Mouse (Mus musculus): ENCODE results near the gene Olfr1061. TPM values are rescaled to one million over a fixed set of nuclear protein-coding genes. Genes with fewer than 3 reads are reported as not detected.
"Not testable (repeated sequence)": the region's sequence is repeated elsewhere in the genome, so short reads cannot be mapped to it uniquely, and the experiment has no call there.

Olfr1061 gene
- total RNA-seq (2018; cell fraction: chromatin; rRNA removed), result not detected
- not detected for total RNA-seq (2018; cell fraction: cytosol; rRNA removed)
- total RNA-seq (2018; cell fraction: nucleus; rRNA removed), result not detected
- polyA plus RNA-seq (2018), result not detected in 3 replicates

- no peak within 1 kb of the TSS for H3K4me3 ChIP-seq (ENCODE audit: inconsistent target)
- no peaks in the 10 kb centered on the region for H3K79me2 ChIP-seq (ENCODE audit: inconsistent target)
- 90% methylated on average over 1 of the region's 1 CpGs for WGBS (ENCODE audit: missing documents)
- no peaks in the 10 kb centered on the region for H3K36me3 ChIP-seq (ENCODE audit: inconsistent target)
- H3K27ac ChIP-seq, result no peak within 1 kb of the TSS
Observed at GRCm38 (mm10) chr2:86413950-86414349, at the start of gene Olfr1061. Olfr1061 (minus strand) TSS chr2:86414050.

- Histone ChIP-seq H3K79me2 (ENCODE audit: inconsistent target) (no peaks in the 10 kb centered on the region), H3K4me3 (ENCODE audit: inconsistent target) (no peak overlapping the region), H3K36me3 (ENCODE audit: inconsistent target) (no peaks in the 10 kb centered on the region), H3K27ac (no peak overlapping the region)
- WGBS (ENCODE audit: missing documents), result 67% methylated on average over 1 of the region's 1 CpGs
Observed at GRCm38 (mm10) chr2:86460434-86460833, 46.6 kb upstream of the Olfr1061 start.

- H3K79me2 ChIP-seq (ENCODE audit: inconsistent target), result no peaks in the 10 kb centered on the region
- WGBS (ENCODE audit: missing documents), result 93% methylated on average over 1 of the region's 1 CpGs
- no peak within 1 kb of the TSS for H3K4me3 ChIP-seq (ENCODE audit: inconsistent target)
- H3K36me3 ChIP-seq (ENCODE audit: inconsistent target), result no peaks in the 10 kb centered on the region
- H3K27ac ChIP-seq, result no peak within 1 kb of the TSS
Observed at GRCm38 (mm10) chr2:86456169-86456568, 42.3 kb upstream of the Olfr1061 start, which contains the start of gene Olfr1066. Olfr1066 (minus strand) TSS chr2:86456269.

GRCm38 (mm10) chr2:86450491-86450890 is 36.6 kb upstream of the Olfr1061 start, which contains the start of gene Olfr1065:
Olfr1065 (minus strand) TSS chr2:86450591.
- H3K36me3 ChIP-seq (ENCODE audit: inconsistent target); H3K79me2 ChIP-seq (ENCODE audit: inconsistent target); H3K4me3 ChIP-seq (ENCODE audit: inconsistent target); H3K27ac ChIP-seq: not testable (repeated sequence)
- no CpG with 5 or more reads among the region's 1 CpGs for WGBS (ENCODE audit: missing documents)

GRCm38 (mm10) chr2:86442101-86442500 is 28.3 kb upstream of the Olfr1061 start:
- not testable (repeated sequence) for H3K36me3 ChIP-seq (ENCODE audit: inconsistent target); H3K27ac ChIP-seq; H3K79me2 ChIP-seq (ENCODE audit: inconsistent target); H3K4me3 ChIP-seq (ENCODE audit: inconsistent target)
- 81% methylated on average over 1 of the region's 1 CpGs for WGBS (ENCODE audit: missing documents)

GRCm38 (mm10) chr2:86428511-86428910 is 14.7 kb upstream of the Olfr1061 start:
- H3K4me3 ChIP-seq (ENCODE audit: inconsistent target); H3K79me2 ChIP-seq (ENCODE audit: inconsistent target); H3K27ac ChIP-seq; H3K36me3 ChIP-seq (ENCODE audit: inconsistent target): not testable (repeated sequence)
- 65% methylated on average over 6 of the region's 8 CpGs for WGBS (ENCODE audit: missing documents)

- H3K36me3 ChIP-seq (ENCODE audit: inconsistent target); H3K27ac ChIP-seq; H3K79me2 ChIP-seq (ENCODE audit: inconsistent target); H3K4me3 ChIP-seq (ENCODE audit: inconsistent target): not testable (repeated sequence)
Observed at GRCm38 (mm10) chr2:86426649-86427048, 12.8 kb upstream of the Olfr1061 start, which contains the start of gene Olfr1062. Olfr1062 (minus strand) TSS chr2:86426749.

GRCm38 (mm10) chr2:86395114-86395513 is 18.7 kb downstream of the Olfr1061 start:
- Histone ChIP-seq H3K36me3 (ENCODE audit: inconsistent target) (no peaks in the 10 kb centered on the region), H3K4me3 (ENCODE audit: inconsistent target) (no peak overlapping the region), H3K79me2 (ENCODE audit: inconsistent target) (no peaks in the 10 kb centered on the region), H3K27ac (no peak overlapping the region)
- 60% methylated on average over 2 of the region's 2 CpGs for WGBS (ENCODE audit: missing documents)

- not testable (repeated sequence) for H3K79me2 ChIP-seq (ENCODE audit: inconsistent target); H3K4me3 ChIP-seq (ENCODE audit: inconsistent target); H3K36me3 ChIP-seq (ENCODE audit: inconsistent target); H3K27ac ChIP-seq
Observed at GRCm38 (mm10) chr2:86388461-86388860, 25.4 kb downstream of the Olfr1061 start, which contains the start of gene Olfr1058. Olfr1058 (minus strand) TSS chr2:86388561.

- Histone ChIP-seq H3K36me3 (ENCODE audit: inconsistent target) (no peaks in the 10 kb centered on the region), H3K4me3 (ENCODE audit: inconsistent target) (no peak within 1 kb of the TSS), H3K27ac (no peak within 1 kb of the TSS), H3K79me2 (ENCODE audit: inconsistent target) (no peaks in the 10 kb centered on the region)
Observed at GRCm38 (mm10) chr2:86378293-86378692, 35.6 kb downstream of the Olfr1061 start, which contains the start of gene Olfr1057. Olfr1057 (minus strand) TSS chr2:86378393.

- H3K36me3 ChIP-seq (ENCODE audit: inconsistent target); H3K27ac ChIP-seq; H3K79me2 ChIP-seq (ENCODE audit: inconsistent target); H3K4me3 ChIP-seq (ENCODE audit: inconsistent target): not testable (repeated sequence)
- WGBS (ENCODE audit: missing documents), result no CpG with 5 or more reads among the region's 6 CpGs
Observed at GRCm38 (mm10) chr2:86366342-86366741, 47.5 kb downstream of the Olfr1061 start.

Other genes with a start within 250 kb of the Olfr1061 start
- not detected in 3 replicates for gene Olfr1043, start 246.5 kb downstream of the Olfr1061 start, polyA plus RNA-seq (2018)
- not detected in 3 replicates for gene Olfr1044, start 236.2 kb downstream of the Olfr1061 start, polyA plus RNA-seq (2018)
- not detected in 3 replicates for gene Olfr52, start 228.4 kb downstream of the Olfr1061 start, polyA plus RNA-seq (2018)
- gene Olfr1045, start 211.0 kb downstream of the Olfr1061 start, polyA plus RNA-seq (2018), result not detected in 3 replicates
- gene Olfr1046, start 194.7 kb downstream of the Olfr1061 start, polyA plus RNA-seq (2018), result not detected in 3 replicates
- gene Olfr1047, start 182.6 kb downstream of the Olfr1061 start, polyA plus RNA-seq (2018), result not detected in 3 replicates
- not detected in 3 replicates for gene Olfr1048, start 173.8 kb downstream of the Olfr1061 start, polyA plus RNA-seq (2018)
- gene Olfr1049, start 155.7 kb downstream of the Olfr1061 start, polyA plus RNA-seq (2018), result not detected in 3 replicates
- gene Olfr1051, start 135.0 kb downstream of the Olfr1061 start, polyA plus RNA-seq (2018), result not detected in 3 replicates
- not detected in 3 replicates for gene Olfr1052, start 121.6 kb downstream of the Olfr1061 start, polyA plus RNA-seq (2018)
- not detected in 3 replicates for gene Olfr1053, start 98.8 kb downstream of the Olfr1061 start, polyA plus RNA-seq (2018)
- not detected in 3 replicates for gene Olfr1054, start 78.6 kb downstream of the Olfr1061 start, polyA plus RNA-seq (2018)
- not detected in 3 replicates for gene Olfr1055, start 63.8 kb downstream of the Olfr1061 start, polyA plus RNA-seq (2018)
- not detected in 3 replicates for gene Olfr1056, start 51.6 kb downstream of the Olfr1061 start, polyA plus RNA-seq (2018)
- not detected in 3 replicates for gene Olfr1057, start 35.7 kb downstream of the Olfr1061 start, polyA plus RNA-seq (2018)
- not detected in 3 replicates for gene Olfr1058, start 25.5 kb downstream of the Olfr1061 start, polyA plus RNA-seq (2018)
- gene Olfr1062, start 12.7 kb upstream of the Olfr1061 start, polyA plus RNA-seq (2018), result not detected in 3 replicates
- not detected in 3 replicates for gene Olfr1065, start 36.5 kb upstream of the Olfr1061 start, polyA plus RNA-seq (2018)
- gene Olfr1066, start 42.2 kb upstream of the Olfr1061 start, polyA plus RNA-seq (2018), result not detected in 3 replicates
- gene Olfr228, start 73.3 kb upstream of the Olfr1061 start, polyA plus RNA-seq (2018), result not detected in 3 replicates
- not detected in 3 replicates for gene Olfr1076, start 94.4 kb upstream of the Olfr1061 start, polyA plus RNA-seq (2018)
- gene Olfr1079, start 128.4 kb upstream of the Olfr1061 start, polyA plus RNA-seq (2018), result not detected in 3 replicates
- gene Olfr1080, start 144.2 kb upstream of the Olfr1061 start, polyA plus RNA-seq (2018), result not detected in 3 replicates
- gene Olfr1082, start 184.9 kb upstream of the Olfr1061 start, polyA plus RNA-seq (2018), result not detected in 3 replicates
- not detected in 3 replicates for gene Olfr1084, start 225.7 kb upstream of the Olfr1061 start, polyA plus RNA-seq (2018)
- gene Olfr1085, start 248.0 kb upstream of the Olfr1061 start, polyA plus RNA-seq (2018), result not detected in 3 replicates

All from macrophage (primary cell).